Mouse (Mus musculus) brain, embryonic 18.5 days (tissue): Measurements from ENCODE around the gene Olfr1150-ps1.

Experiments used
- DNase-seq: peaks from one replicate; pipeline ENCODE4 v3.0.0-alpha.2; 2012; ENCODE audit warnings: low read depth, low spot score

Gene Olfr1150-ps1

DNA sequence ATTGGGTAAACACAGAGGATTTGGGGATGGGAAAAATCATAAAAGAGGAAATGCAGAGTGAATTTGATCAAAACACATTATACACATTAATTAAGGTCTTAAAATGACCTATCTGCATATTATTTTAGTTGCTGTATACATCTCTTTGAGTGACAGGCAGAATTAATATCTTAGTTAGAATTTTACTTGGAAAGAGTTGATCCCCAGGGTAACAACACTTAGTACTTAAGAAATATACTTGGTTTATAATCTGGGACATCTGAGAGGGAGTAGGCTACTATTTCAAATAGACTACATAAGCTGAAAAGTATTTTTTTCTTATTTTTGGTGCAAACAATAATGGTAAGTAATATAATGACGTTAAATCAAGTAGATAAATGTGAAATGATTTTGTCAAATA, at the start of gene Olfr1150-ps1:
TSS of gene Olfr1150-ps1 (plus strand) at position 301 of the 400 bp plus-strand sequence.
- no peak for DNase-seq

DNA sequence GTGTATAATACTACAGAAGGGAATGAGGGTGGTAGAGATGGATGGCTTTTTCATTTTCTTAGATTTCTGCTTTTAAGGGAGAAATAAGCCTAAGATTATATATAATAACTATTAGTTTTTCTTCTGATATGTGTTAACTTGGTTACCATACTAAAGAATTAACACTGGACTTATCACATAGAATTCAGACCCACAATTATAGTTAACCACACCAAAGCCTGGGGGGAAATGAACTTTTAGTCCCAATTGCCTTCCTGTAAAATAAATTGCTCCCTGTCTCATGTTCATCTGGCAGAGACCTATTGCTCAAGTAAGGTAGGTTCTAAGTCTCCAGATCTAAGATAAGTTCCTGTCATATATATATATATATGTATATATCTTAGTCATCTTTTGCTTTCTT, 43.5 kb upstream of the Olfr1150-ps1 start, which contains the start of gene Olfr1143:
TSS of gene Olfr1143 (plus strand) at position 301 of the 400 bp plus-strand sequence.
- DNase-seq = no peak

DNA sequence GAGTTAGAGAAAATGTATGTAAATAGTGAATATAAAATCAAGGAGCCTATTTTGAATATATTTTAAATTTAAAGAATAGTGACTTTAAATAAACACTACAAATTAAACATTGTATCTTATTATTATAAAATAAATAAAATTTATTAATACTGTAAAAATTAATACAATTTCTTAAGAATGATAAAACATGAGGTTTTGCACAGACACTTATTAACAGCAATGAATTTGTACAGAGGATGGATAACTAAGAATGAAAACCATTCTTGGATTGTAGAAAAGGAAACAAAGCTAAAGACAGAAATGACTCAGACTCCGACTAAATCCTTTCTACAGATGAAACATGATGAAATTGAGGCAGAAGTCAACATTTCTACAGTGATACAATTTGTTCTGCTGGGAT, 34.3 kb upstream of the Olfr1150-ps1 start, which contains the start of gene Olfr1145:
TSS of gene Olfr1145 (plus strand) at position 301 of the 400 bp plus-strand sequence.
- no peak for DNase-seq

DNA sequence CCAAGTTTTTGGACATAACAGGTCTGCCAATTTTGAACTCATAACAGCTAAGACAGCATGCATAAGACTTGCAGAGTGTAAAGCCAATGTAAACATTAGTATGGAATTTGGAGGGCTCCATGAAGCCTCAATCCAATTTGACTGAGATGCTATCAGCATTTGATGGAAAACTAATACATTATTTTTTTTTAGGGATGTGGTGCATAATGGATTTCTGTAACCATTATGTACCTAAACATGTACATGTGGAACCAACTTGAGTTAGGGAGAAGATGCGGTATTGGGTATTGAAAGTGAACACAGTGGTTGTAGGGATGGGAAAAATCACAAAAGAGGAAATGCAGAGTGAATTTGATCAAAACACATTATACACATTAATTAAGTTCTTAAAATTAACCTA, 13.6 kb upstream of the Olfr1150-ps1 start, which contains the start of gene Olfr1148:
TSS of gene Olfr1148 (plus strand) at position 301 of the 400 bp plus-strand sequence.
- no peak for DNase-seq

DNA sequence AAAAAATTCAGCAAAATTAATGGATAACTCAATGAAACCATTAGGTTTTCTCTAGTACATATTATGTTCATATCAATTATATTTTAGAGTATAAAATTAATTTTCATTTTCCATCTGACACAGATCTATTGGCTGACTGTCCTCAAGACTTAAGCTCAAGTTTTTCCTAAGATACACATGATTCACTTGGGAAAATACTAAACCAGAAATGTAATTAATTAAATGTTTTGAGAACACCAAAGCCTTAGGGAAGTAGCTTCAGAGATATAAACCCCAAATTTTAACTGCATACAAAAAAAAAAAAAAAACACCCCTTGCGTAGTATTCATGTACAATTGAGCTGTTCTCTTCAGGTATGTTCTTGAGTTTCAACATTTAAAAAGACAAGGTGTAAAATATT, 11.8 kb downstream of the Olfr1150-ps1 start, which contains the start of gene Olfr1151:
TSS of gene Olfr1151 (plus strand) at position 301 of the 400 bp plus-strand sequence.
- no peak for DNase-seq

DNA sequence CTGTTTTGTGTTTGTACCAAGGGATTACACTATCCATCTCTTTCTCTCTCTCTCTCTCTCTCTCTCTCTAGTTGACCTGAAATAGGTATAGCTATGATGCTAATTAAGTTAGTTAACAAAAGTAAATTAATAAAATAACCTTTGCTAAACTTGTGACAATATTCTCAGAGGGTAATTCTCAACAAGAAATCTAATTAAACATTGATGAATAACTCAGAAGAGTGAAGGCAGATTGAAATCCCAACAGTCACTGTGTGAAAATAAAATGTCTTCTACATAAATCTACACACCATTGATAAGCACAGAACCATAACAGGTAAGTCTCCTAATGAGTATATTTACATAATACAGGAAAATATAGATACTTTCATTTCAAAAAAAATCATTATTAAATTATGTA, 22.4 kb downstream of the Olfr1150-ps1 start, which contains the start of gene Olfr1152:
TSS of gene Olfr1152 (plus strand) at position 301 of the 400 bp plus-strand sequence.
- no peak for DNase-seq

DNA sequence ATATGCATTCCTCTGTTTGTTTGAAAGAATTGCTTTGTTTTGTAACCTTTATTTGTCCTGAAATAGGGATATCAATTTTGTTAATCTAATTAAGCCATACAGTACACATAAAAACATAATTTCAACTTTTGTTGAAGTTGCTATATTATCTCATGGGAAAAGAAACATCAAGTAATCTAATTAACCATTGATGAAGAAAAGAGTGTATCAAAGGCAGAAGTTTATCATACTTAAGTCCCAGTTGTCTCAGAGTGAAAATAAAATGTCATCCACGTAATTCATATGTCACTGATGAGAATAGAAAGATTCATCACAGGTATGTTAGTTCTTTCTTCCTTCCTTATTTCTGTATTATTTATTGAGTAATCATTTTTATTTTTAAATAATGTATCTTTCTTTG, 50.9 kb downstream of the Olfr1150-ps1 start, which contains the start of gene Olfr1153:
TSS of gene Olfr1153 (plus strand) at position 301 of the 400 bp plus-strand sequence.
- DNase-seq = no peak
